Mouse (Mus musculus): ENCODE results near the gene Tia1.

GRCm38 (mm10) chr6:86368479-86368878 lies 35.5 kb upstream of the Tia1 start:
- TF ChIP-seq CTCF (IDR thresholded peaks at IDR 0.05; ENCODE audit: borderline replicate concordance, extremely low read depth, insufficient read depth, insufficient read length) = no peak
- no peak for TF ChIP-seq POLR2A (IDR thresholded peaks at IDR 0.05; ENCODE audit: borderline replicate concordance, extremely low read depth, insufficient read depth, insufficient read length, poor library complexity, severe bottlenecking)

Data from brain, embryonic 14.5 days (tissue).